Comparison of ENCODE assay signal across 17 mouse cellular contexts in genomic region chr11:116579280-116579679, GRCm38 (mm10). TPM values are rescaled to one million over a fixed set of nuclear protein-coding genes. Genes with fewer than 3 reads are reported as not detected.
DNase-seq lines count a peak whose midpoint lies in the region; ATAC-seq lines count a peak whose summit lies in the region.
"Had no signal": no experiment of that assay in that cellular context is flagged by ENCODE, and none has a peak within 500 bp of the region (broad histone marks: within the 10 kb centered on the region; RNA-seq: fewer than 3 reads in every experiment).

No protein-coding gene starts in this region.

- ATAC-seq in liver, embryonic 12.5 days, result no peak
- no peak for ATAC-seq in forebrain, embryonic 15.5 days (replicated peaks)
- no peak for ATAC-seq in midbrain, embryonic 14.5 days (ENCODE audit: low FRiP score, low TSS enrichment)
- ATAC-seq: intestine, embryonic 15.5 days had no signal

- peak overlapping the region; percentile 95 for H3K4me3 ChIP-seq in liver, embryonic 12.5 days
- H3K4me3 ChIP-seq in forebrain, embryonic 15.5 days, result peak overlapping the region; percentile 96; the same call in 1 of the 2 replicates
- no peak overlapping the region for H3K4me3 ChIP-seq in midbrain, embryonic 14.5 days (replicated peaks; ENCODE audit: low read depth, low read length)

- DNase-seq in cerebellum, postnatal 10 days, result peak; percentile 59 to 70
- no peak for DNase-seq in cerebellum, adult 9-11 months
- DNase-seq in liver, result no peak
- no peak for DNase-seq in midbrain, embryonic 14.5 days
- DNase-seq in thymus, postnatal 10 days (ENCODE audit: low spot score in 2 of 2), result no peak
- no peak for DNase-seq in adrenal gland, adult 8-10 months
- DNase-seq: kidney, postnatal 4 days; left cerebral cortex, postnatal 4 days; lung, postnatal 4 days; thymus, postnatal 25 days had no signal

- WGBS in liver, embryonic 12.5 days (ENCODE audit: insufficient replicate concordance), result 85% methylated on average over 3 of the region's 3 CpGs
- 88% methylated on average over 3 of the region's 3 CpGs for WGBS in forebrain, embryonic 15.5 days
- 98% methylated on average over 3 of the region's 3 CpGs for WGBS in midbrain, embryonic 14.5 days

- no peaks in the 10 kb centered on the region for H3K9me3 ChIP-seq in liver, embryonic 12.5 days (replicated peaks)
- no peaks in the 10 kb centered on the region for H3K9me3 ChIP-seq in forebrain, embryonic 15.5 days
- no peaks in the 10 kb centered on the region for H3K9me3 ChIP-seq in midbrain, embryonic 14.5 days (ENCODE audit: control insufficient read depth, low read length)
- H3K9me3 ChIP-seq: heart, embryonic 10.5 days; intestine, embryonic 15.5 days had no signal

- H3K36me3 ChIP-seq in liver, embryonic 12.5 days, result peaks cover 20% of the 10 kb centered on the region
- H3K36me3 ChIP-seq in forebrain, embryonic 15.5 days, result no peaks in the 10 kb centered on the region
- H3K36me3 ChIP-seq in midbrain, embryonic 14.5 days (ENCODE audit: control insufficient read depth, insufficient read depth, low read length), result no peaks in the 10 kb centered on the region
- H3K36me3 ChIP-seq: heart, embryonic 10.5 days; intestine, embryonic 15.5 days had no signal

- H3K27ac ChIP-seq in liver, embryonic 12.5 days, result peak overlapping the region; percentile 97
- H3K27ac ChIP-seq in forebrain, embryonic 15.5 days (replicated peaks), result no peak overlapping the region
- no peak overlapping the region for H3K27ac ChIP-seq in midbrain, embryonic 14.5 days (replicated peaks; ENCODE audit: low read depth, low read length)
- H3K27ac ChIP-seq: heart, embryonic 10.5 days; intestine, embryonic 15.5 days had no signal

- H3K27me3 ChIP-seq in liver, embryonic 12.5 days (replicated peaks), result no peaks in the 10 kb centered on the region
- no peaks in the 10 kb centered on the region for H3K27me3 ChIP-seq in forebrain, embryonic 15.5 days
- H3K27me3 ChIP-seq in midbrain, embryonic 14.5 days (ENCODE audit: control insufficient read depth, insufficient read depth, low read length), result no peaks in the 10 kb centered on the region
- H3K27me3 ChIP-seq: intestine, embryonic 15.5 days had no signal

- peak overlapping the region; percentile 87 for H3K4me2 ChIP-seq in liver, embryonic 12.5 days
- peak overlapping the region; percentile 59; the same call in 1 of the 2 replicates for H3K4me2 ChIP-seq in forebrain, embryonic 15.5 days (replicated peaks)
- peak overlapping the region; percentile 76 for H3K4me2 ChIP-seq in midbrain, embryonic 14.5 days (ENCODE audit: low read length)

- H3K4me1 ChIP-seq in liver, embryonic 12.5 days, result peaks cover 65% of the 10 kb centered on the region
- H3K4me1 ChIP-seq in forebrain, embryonic 15.5 days, result peaks cover 52% of the 10 kb centered on the region
- peaks cover 34% of the 10 kb centered on the region for H3K4me1 ChIP-seq in midbrain, embryonic 14.5 days (ENCODE audit: control insufficient read depth, insufficient read depth, low read length)

- H3K9ac ChIP-seq in liver, embryonic 12.5 days, result peak overlapping the region; percentile 99
- H3K9ac ChIP-seq in forebrain, embryonic 15.5 days (replicated peaks), result no peak overlapping the region
- H3K9ac ChIP-seq in midbrain, embryonic 14.5 days (replicated peaks; ENCODE audit: low read length), result no peak overlapping the region
- H3K9ac ChIP-seq: intestine, embryonic 15.5 days had no signal

RNA-seq across cellular contexts. Expression of gene Ube2o, which starts 2.0 kb away (rescaled TPM):
- polyA plus RNA-seq in liver, embryonic 12.5 days (2016; fragmentation: Nextera tagmentation; extraction: Ambion mirVana), result 40.0 and 40.2 TPM in 2 replicates
- polyA plus RNA-seq in forebrain, embryonic 15.5 days (2015; fragmentation: Nextera tagmentation; extraction: Ambion mirVana), result 22.4 and 27.3 TPM in 2 replicates
- polyA plus RNA-seq in midbrain, embryonic 14.5 days (2014; fragmentation: Nextera tagmentation; extraction: Ambion mirVana), result 26.1 and 26.9 TPM in 2 replicates
- total RNA-seq in adrenal gland, adult 8-10 months (2022), result 10 to 100 TPM; 26.5 to 38.4 (median 33.9) TPM

RNA-seq across cellular contexts. Expression of gene Aanat, which starts 7.0 kb away (rescaled TPM):
- not detected in 2 replicates for polyA plus RNA-seq in liver, embryonic 12.5 days (2016; fragmentation: Nextera tagmentation; extraction: Ambion mirVana)
- 0.15 TPM in 1 of 2 replicates, not detected in the other for polyA plus RNA-seq in forebrain, embryonic 15.5 days (2015; fragmentation: Nextera tagmentation; extraction: Ambion mirVana)
- polyA plus RNA-seq in midbrain, embryonic 14.5 days (2014; fragmentation: Nextera tagmentation; extraction: Ambion mirVana), result 0.49 and 0.70 TPM in 2 replicates
- total RNA-seq in adrenal gland, adult 8-10 months (2022), result not detected
- total RNA-seq: gastrocnemius, adult 18-20 months; neutrophil, adult 5-6 weeks had no signal
- polyA plus RNA-seq: embryonic facial prominence, embryonic 14.5 days; heart, embryonic 10.5 days; intestine, embryonic 15.5 days had no signal

RNA-seq across cellular contexts. Expression of gene Rhbdf2, which starts 47.5 kb away (rescaled TPM):
- 8.0 and 8.5 TPM in 2 replicates for polyA plus RNA-seq in liver, embryonic 12.5 days (2016; fragmentation: Nextera tagmentation; extraction: Ambion mirVana)
- polyA plus RNA-seq in forebrain, embryonic 15.5 days (2015; fragmentation: Nextera tagmentation; extraction: Ambion mirVana), result 1.3 and 1.4 TPM in 2 replicates
- 0.61 and 0.63 TPM in 2 replicates for polyA plus RNA-seq in midbrain, embryonic 14.5 days (2014; fragmentation: Nextera tagmentation; extraction: Ambion mirVana)
- 10 to 100 TPM; 13.3 to 20.5 (median 15.0) TPM for total RNA-seq in adrenal gland, adult 8-10 months (2022)

RNA-seq across cellular contexts. Expression of gene Sphk1, which starts 48.6 kb away (rescaled TPM):
- polyA plus RNA-seq in liver, embryonic 12.5 days (2016; fragmentation: Nextera tagmentation; extraction: Ambion mirVana), result 26.9 and 28.0 TPM in 2 replicates
- polyA plus RNA-seq in forebrain, embryonic 15.5 days (2015; fragmentation: Nextera tagmentation; extraction: Ambion mirVana), result 2.2 and 2.4 TPM in 2 replicates
- 5.4 and 6.0 TPM in 2 replicates for polyA plus RNA-seq in midbrain, embryonic 14.5 days (2014; fragmentation: Nextera tagmentation; extraction: Ambion mirVana)
- total RNA-seq in adrenal gland, adult 8-10 months (2022), result 1 to 10 TPM; 3.0 to 4.7 (median 3.5) TPM
- total RNA-seq: neutrophil, adult 5-6 weeks had no signal

Comparison
In these comparisons a context has a peak if more than half of its experiments do, and no peak if none do; other contexts are left out.
1. DNase-seq: peak in cerebellum, postnatal 10 days (2 of 2); none in cerebellum, adult 9-11 months (single experiment), liver (single experiment), midbrain, embryonic 14.5 days (single experiment), thymus, postnatal 10 days (0 of 2) and adrenal gland, adult 8-10 months (single experiment).
2. Peak in every context shown above with its lines, with median percentiles within 50 percentile points of each other: H3K4me2 ChIP-seq.